8 mouse cellular contexts compared by ENCODE assay signal in genomic region chr11:53519207-53520121, GRCm38 (mm10). TPM values are rescaled to one million over a fixed set of nuclear protein-coding genes. Genes with fewer than 3 reads are reported as not detected.
DNase-seq lines count a peak whose midpoint lies in the region; ATAC-seq and TF ChIP-seq lines count a peak whose summit lies in the region.

TSS of gene Sept8 (plus strand) at chr11:53519257.

- peak within 1 kb of the TSS; percentile 81 for H3K9ac ChIP-seq in midbrain, embryonic 11.5 days (ENCODE audit: low read length)

- no peak for TF ChIP-seq CTCF in small intestine, adult 2 months (IDR thresholded peaks at IDR 0.05; ENCODE audit: extremely low read depth, insufficient read length, insufficient replicate concordance, low read depth, low read length)

- intact Hi-C loops in gastrocnemius, postnatal 36 days (cut with DNase I): loop anchor here (5.0 kb wide), 1 partner anchor 47 kb away; the partner anchor contains the start of gene Gm9837

- H3K4me2 ChIP-seq in midbrain, embryonic 11.5 days: peak within 1 kb of the TSS; percentile 77

- no peaks in the 10 kb centered on the region for H3K9me3 ChIP-seq in limb, embryonic 10.5 days (replicated peaks)
- H3K9me3 ChIP-seq in midbrain, embryonic 11.5 days (ENCODE audit: control insufficient read depth, low read length): no peaks in the 10 kb centered on the region

- peaks cover 61% of the 10 kb centered on the region for H3K4me1 ChIP-seq in limb, embryonic 10.5 days
- peaks cover 18% of the 10 kb centered on the region for H3K4me1 ChIP-seq in midbrain, embryonic 11.5 days (ENCODE audit: control insufficient read depth, insufficient read depth, low read length)
- peaks cover 13% of the 10 kb centered on the region; the same call in 1 of the 2 replicates for H3K4me1 ChIP-seq in small intestine, adult 2 months (ENCODE audit: control insufficient read depth, insufficient read depth, insufficient read length, low read length)

- DNase-seq in urinary bladder, adult 18-20 months (ENCODE audit: low spot score in 2 of 2): peak; percentile 57 to 71
- DNase-seq in urinary bladder, postnatal 10 days (ENCODE audit: low spot score): no peak
- peak; percentile 69 for DNase-seq in embryo, embryonic 10.5 days (ENCODE audit: low spot score)
- peak; percentile 46 to 64 for DNase-seq in gastrocnemius, postnatal 36 days
- DNase-seq in limb, embryonic 10.5 days (ENCODE audit: low spot score): peak; percentile 78
- DNase-seq in midbrain, embryonic 11.5 days (ENCODE audit: low spot score, missing footprints): peak; percentile 96

- WGBS in limb, embryonic 10.5 days: 4% methylated on average over 78 of the region's 79 CpGs
- WGBS in midbrain, embryonic 11.5 days: 4% methylated on average over 79 of the region's 79 CpGs
- WGBS in small intestine, adult 2 months: 5% methylated on average over 79 of the region's 79 CpGs

- no peak for TF ChIP-seq POLR2A in small intestine, adult 2 months (IDR thresholded peaks at IDR 0.05; ENCODE audit: low read depth, low read length)

- H3K27ac ChIP-seq in limb, embryonic 10.5 days: peak within 1 kb of the TSS; percentile 92
- H3K27ac ChIP-seq in midbrain, embryonic 11.5 days (ENCODE audit: low read depth, low read length): no peak within 1 kb of the TSS
- no peak within 1 kb of the TSS for H3K27ac ChIP-seq in small intestine, adult 2 months (ENCODE audit: insufficient read depth, low read depth, low read length)

- H3K27me3 ChIP-seq in limb, embryonic 10.5 days (ENCODE audit: low read depth, poor library complexity, severe bottlenecking): peaks cover 15% of the 10 kb centered on the region
- peaks cover 7% of the 10 kb centered on the region; the same call in 1 of the 2 replicates for H3K27me3 ChIP-seq in midbrain, embryonic 11.5 days (ENCODE audit: control insufficient read depth, insufficient read depth, low read length)
- no peaks in the 10 kb centered on the region for H3K27me3 ChIP-seq in small intestine, adult 2 months (ENCODE audit: control insufficient read depth, insufficient read depth, low read length)

- peak within 1 kb of the TSS; percentile 95 for H3K4me3 ChIP-seq in limb, embryonic 10.5 days
- H3K4me3 ChIP-seq in midbrain, embryonic 11.5 days (ENCODE audit: low read depth, low read length): peak within 1 kb of the TSS; percentile 60
- H3K4me3 ChIP-seq in small intestine, adult 2 months (ENCODE audit: low read depth, low read length): peak within 1 kb of the TSS; percentile 84

- H3K36me3 ChIP-seq in limb, embryonic 10.5 days: no peaks in the 10 kb centered on the region
- no peaks in the 10 kb centered on the region for H3K36me3 ChIP-seq in midbrain, embryonic 11.5 days (ENCODE audit: control insufficient read depth, insufficient read depth, low read length)
- no peaks in the 10 kb centered on the region for H3K36me3 ChIP-seq in small intestine, adult 2 months (ENCODE audit: control insufficient read depth, insufficient read depth, low read length)

- ATAC-seq in inflammation-experienced regulatory T-cells, adult 6 months: peak; percentile 63
- peak; percentile 86 for ATAC-seq in midbrain, embryonic 11.5 days (ENCODE audit: low FRiP score)

RNA-seq across cellular contexts. Expression of gene Sept8, which starts in this region (rescaled TPM):
- total RNA-seq in gastrocnemius, postnatal 36 days (2021): 10 to 100 TPM; 11.7 to 15.5 TPM
- polyA plus RNA-seq in inflammation-experienced regulatory T-cells, adult 6 months (2017; shearing (Covaris generic)): 1 to 10 TPM; 1.1 to 1.2 (median 1.1) TPM
- polyA plus RNA-seq in limb, embryonic 10.5 days (2016; fragmentation: Nextera tagmentation; extraction: Ambion mirVana): 18.6 and 22.8 TPM in 2 replicates
- polyA plus RNA-seq in midbrain, embryonic 11.5 days (2014; fragmentation: Nextera tagmentation; extraction: Ambion mirVana): 11.6 and 14.9 TPM in 2 replicates
- polyA plus RNA-seq in small intestine, adult 2 months (2012; rRNA removed): 6.4 and 9.7 TPM in 2 replicates
